Mouse (Mus musculus): ENCODE results near the gene Tmprss9.

DNA sequence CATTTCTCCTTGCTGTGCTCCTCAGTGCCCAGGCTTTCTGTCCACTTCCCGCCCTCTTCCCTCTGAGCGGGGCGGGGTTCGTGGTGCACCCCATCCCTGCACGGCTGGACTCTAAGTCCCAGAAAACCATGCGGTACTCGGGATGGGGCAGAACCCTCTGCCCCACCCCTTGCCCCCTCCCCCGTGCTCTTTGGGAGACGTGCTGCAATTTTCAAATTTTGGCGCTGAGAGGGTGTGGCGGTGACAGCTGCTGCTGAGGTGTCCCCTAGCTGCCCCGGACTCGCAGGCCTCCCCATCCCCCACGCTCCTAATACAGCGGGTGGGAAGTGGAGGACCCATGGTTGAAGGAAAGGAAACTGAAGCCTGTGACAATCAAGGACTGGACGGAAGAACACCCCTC lies 50.3 kb downstream of the Tmprss9 start:
- no peak for TF ChIP-seq GATA1 (IDR thresholded peaks at IDR 0.05; ENCODE audit: low read length)
- TF ChIP-seq TAL1 (IDR thresholded peaks at IDR 0.05; ENCODE audit: low read length) = no peak

All from erythroblast, embryonic 14.5 days (primary cell).